Mouse (Mus musculus) kidney, postnatal 36 days (tissue): Measurements from ENCODE around the gene Inpp5a.

Experiments used
- DNase-seq, 2 experiments: peaks; one replicate each; pipeline ENCODE4 v3.0.0; 2021 to 2022; ENCODE audit warnings: mixed read lengths in 2 of 2

Gene Inpp5a

GRCm38 (mm10) chr7:139445621-139446020, 56.7 kb downstream of the Inpp5a start:
- no peak for DNase-seq

GRCm38 (mm10) chr7:139447381-139447780, 58.5 kb downstream of the Inpp5a start:
- DNase-seq = no peak

GRCm38 (mm10) chr7:139450186-139450998, 61.5 kb downstream of the Inpp5a start:
- no peak for DNase-seq

- DNase-seq = no peak
Observed at GRCm38 (mm10) chr7:139451711-139452110, 62.8 kb downstream of the Inpp5a start.

GRCm38 (mm10) chr7:139452199-139452598, 63.3 kb downstream of the Inpp5a start:
- DNase-seq = no peak

GRCm38 (mm10) chr7:139453198-139453597, 64.3 kb downstream of the Inpp5a start:
- DNase-seq = no peak

GRCm38 (mm10) chr7:139454285-139454684, 65.4 kb downstream of the Inpp5a start:
- no peak for DNase-seq

GRCm38 (mm10) chr7:139456759-139457158, 67.8 kb downstream of the Inpp5a start:
- no peak for DNase-seq

GRCm38 (mm10) chr7:139461344-139461743, 72.4 kb downstream of the Inpp5a start:
- DNase-seq = no peak

GRCm38 (mm10) chr7:139462142-139462541, 73.2 kb downstream of the Inpp5a start:
- DNase-seq = no peak

GRCm38 (mm10) chr7:139465538-139465937, 76.6 kb downstream of the Inpp5a start:
- no peak for DNase-seq

- no peak for DNase-seq
Observed at GRCm38 (mm10) chr7:139466484-139467176, 77.7 kb downstream of the Inpp5a start.

- peak in 1 of 2 experiments; percentile 48 for DNase-seq
Observed at GRCm38 (mm10) chr7:139467177-139467895, 78.4 kb downstream of the Inpp5a start.

GRCm38 (mm10) chr7:139467896-139468279, 79.0 kb downstream of the Inpp5a start:
- peak; percentile 53 to 74 for DNase-seq

GRCm38 (mm10) chr7:139468440-139468839, 79.5 kb downstream of the Inpp5a start:
- DNase-seq = peak; percentile 23 to 29

GRCm38 (mm10) chr7:139469457-139469856, 80.5 kb downstream of the Inpp5a start:
- no peak for DNase-seq

GRCm38 (mm10) chr7:139470481-139470880, 81.6 kb downstream of the Inpp5a start:
- no peak for DNase-seq

GRCm38 (mm10) chr7:139472052-139472451, 83.1 kb downstream of the Inpp5a start:
- DNase-seq = no peak

GRCm38 (mm10) chr7:139472865-139473549, 84.1 kb downstream of the Inpp5a start:
- peak; percentile 91 to 94 for DNase-seq

GRCm38 (mm10) chr7:139475896-139476295, 87.0 kb downstream of the Inpp5a start:
- DNase-seq = peak; percentile 26 to 54

GRCm38 (mm10) chr7:139476700-139477099, 87.8 kb downstream of the Inpp5a start:
- DNase-seq = no peak

- DNase-seq = no peak
Observed at GRCm38 (mm10) chr7:139477748-139478147, 88.8 kb downstream of the Inpp5a start.

- no peak for DNase-seq
Observed at GRCm38 (mm10) chr7:139479077-139479476, 90.2 kb downstream of the Inpp5a start.
